ENCODE assay signal across 8 mouse cellular contexts in the genomic region with DNA sequence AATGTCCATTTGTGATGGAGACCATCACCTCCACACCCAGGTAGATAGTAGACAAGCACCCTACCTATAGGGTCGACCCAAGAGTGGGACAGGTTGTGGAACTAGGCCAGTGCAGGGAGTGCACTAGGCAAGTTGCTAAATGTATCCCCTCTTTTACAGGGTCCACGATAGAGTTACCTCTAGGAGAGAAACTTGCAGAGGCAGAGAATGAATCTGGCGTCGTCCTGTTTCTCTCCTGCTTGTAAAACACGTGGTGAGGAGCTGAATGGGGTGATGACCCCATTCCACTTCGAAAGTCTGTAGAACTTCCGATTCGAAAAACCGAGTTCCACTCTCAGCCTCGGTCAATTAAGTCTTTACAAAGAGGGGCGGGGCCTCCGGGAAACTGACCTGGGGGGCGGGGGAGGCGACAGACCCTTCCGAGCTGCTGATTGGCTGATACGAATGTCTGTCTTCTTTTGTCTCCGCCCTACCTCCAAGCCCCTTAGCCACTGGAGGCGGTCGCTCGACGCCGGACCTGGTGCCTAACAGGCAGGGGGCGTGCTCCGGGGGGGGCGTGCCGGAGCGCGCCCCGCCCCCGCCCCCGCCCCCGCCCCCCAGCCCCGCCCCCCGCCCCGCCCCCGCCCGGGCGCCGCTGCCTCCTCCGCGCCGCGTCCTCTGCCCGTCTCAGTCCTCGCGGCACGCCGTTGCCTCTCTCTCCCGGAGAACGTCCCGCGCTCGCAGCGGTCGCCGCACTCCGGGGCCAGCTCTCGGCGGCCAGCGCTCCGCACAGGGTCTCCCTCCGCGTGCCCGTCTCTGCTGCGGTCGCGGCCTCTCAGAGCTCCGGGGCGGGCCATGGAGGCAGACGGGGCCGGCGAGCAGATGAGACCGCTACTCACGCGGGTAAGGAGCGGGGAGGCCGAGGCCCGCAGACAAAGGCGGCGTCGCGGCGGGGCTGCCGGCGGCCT. TPM values are rescaled to one million over a fixed set of nuclear protein-coding genes. Genes with fewer than 3 reads are reported as not detected.
A peak's percentile ranks its signal among the peaks of the same experiment; 100 is the strongest.
DNase-seq lines count a peak whose midpoint lies in the region; ATAC-seq lines count a peak whose summit lies in the region.

No protein-coding gene starts in this region.

- H3K4me1 ChIP-seq in hindbrain, embryonic 15.5 days (replicated peaks): peaks cover 23% of the 10 kb centered on the region

- H3K27me3 ChIP-seq in hindbrain, embryonic 15.5 days: no peaks in the 10 kb centered on the region

- peak overlapping the region; percentile 61 for H3K4me2 ChIP-seq in hindbrain, embryonic 15.5 days

- ATAC-seq in hindbrain, embryonic 15.5 days (ENCODE audit: low FRiP score, low read depth): peak; percentile 98

- peak overlapping the region; percentile 96 for H3K4me3 ChIP-seq in hindbrain, embryonic 15.5 days

- under 1% methylated on average over 37 of the region's 85 CpGs for WGBS in hindbrain, embryonic 15.5 days

- H3K9me3 ChIP-seq in hindbrain, embryonic 15.5 days: no peaks in the 10 kb centered on the region

- H3K9ac ChIP-seq in hindbrain, embryonic 15.5 days: peak overlapping the region; percentile 97

- DNase-seq in T-cell, adult 2 months (ENCODE audit: low spot score): peak; percentile 86
- peak; percentile 82 to 85 for DNase-seq in cerebellum, postnatal 36 days
- peak; percentile 87 for DNase-seq in frontal cortex, postnatal 36 days (ENCODE audit: low spot score in 2 of 2)
- DNase-seq in left cerebral cortex, adult 11 months (ENCODE audit: low spot score): peak; percentile 83
- DNase-seq in lung, postnatal 4 days: peak; percentile 93 to 94
- DNase-seq in retina, postnatal 7 days (ENCODE audit: low read depth, low spot score): peak; percentile 97
- DNase-seq in urinary bladder, adult 2 months (ENCODE audit: low spot score): peak; percentile 88

- H3K27ac ChIP-seq in hindbrain, embryonic 15.5 days (replicated peaks): peak overlapping the region; percentile 99

- H3K36me3 ChIP-seq in hindbrain, embryonic 15.5 days: no peaks in the 10 kb centered on the region

RNA-seq across cellular contexts. Expression of a gene that starts 0.6 kb away (rescaled TPM):
- polyA plus RNA-seq in hindbrain, embryonic 15.5 days (2015; fragmentation: Nextera tagmentation; extraction: Ambion mirVana): 27.9 and 29.9 TPM in 2 replicates
- polyA plus RNA-seq in urinary bladder, adult 2 months (2012; rRNA removed): 12.1 and 15.5 TPM in 2 replicates

Comparison
In these comparisons a context has a peak if more than half of its experiments do, and no peak if none do; other contexts are left out.
1. Peak in every context shown above with its lines: DNase-seq, ATAC-seq, H3K4me3 ChIP-seq and H3K27ac ChIP-seq.